Mouse (Mus musculus) left cerebral cortex, adult 9 months (tissue): Measurements from ENCODE around the gene Cass4.
A peak's percentile ranks its signal among the peaks of the same experiment; 100 is the strongest.

Experiments used
- DNase-seq, 2 experiments: peaks; one replicate each; pipeline ENCODE4 v3.0.0; 2022; ENCODE audit warnings: low spot score in 2 of 2

Gene Cass4

GRCm38 (mm10) chr2:172439843-172440639, 46.4 kb downstream of the Cass4 start, which contains the start of gene Rtf2:
Gene Rtf2, plus strand, starts transcription at chr2:172440556.
- DNase-seq = peak; percentile 96 to 100

DNA sequence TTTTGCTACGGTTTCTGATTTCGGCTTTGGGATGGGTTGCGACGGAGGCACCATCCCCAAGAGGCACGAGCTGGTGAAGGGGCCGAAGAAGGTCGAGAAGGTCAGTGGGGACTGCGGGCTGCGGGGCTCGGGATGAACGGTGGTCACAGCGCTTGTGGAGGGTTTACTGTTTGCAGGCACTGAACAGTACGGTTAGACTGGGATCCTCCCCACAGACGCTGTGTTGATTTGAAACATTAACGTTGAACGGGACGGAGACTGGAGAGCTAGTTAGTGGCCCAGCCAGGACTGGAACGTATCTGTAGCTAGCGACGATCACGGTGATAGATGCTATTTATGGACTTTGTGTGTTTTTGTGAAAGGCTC, 47.0 kb downstream of the Cass4 start:
- DNase-seq = no peak

DNA sequence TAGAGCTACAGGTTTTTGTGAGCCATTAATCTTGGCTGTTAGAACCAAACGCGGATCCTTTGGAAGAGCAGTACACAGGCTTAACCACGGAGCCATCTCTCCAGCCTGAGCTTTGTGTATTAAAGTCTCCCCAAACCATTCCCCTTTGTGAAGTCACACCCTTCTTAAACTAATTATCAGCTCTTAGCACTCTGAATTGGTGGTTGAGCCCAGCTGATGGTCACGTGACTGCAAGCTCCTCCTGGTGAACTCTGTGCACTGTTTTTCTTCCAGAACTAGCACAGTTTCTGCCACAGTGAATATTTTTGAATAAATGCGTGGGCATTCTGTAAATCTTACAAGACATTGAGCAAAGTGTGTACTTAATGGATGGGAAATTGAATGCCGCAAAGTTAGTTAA, 47.6 kb downstream of the Cass4 start:
- DNase-seq = no peak

DNA sequence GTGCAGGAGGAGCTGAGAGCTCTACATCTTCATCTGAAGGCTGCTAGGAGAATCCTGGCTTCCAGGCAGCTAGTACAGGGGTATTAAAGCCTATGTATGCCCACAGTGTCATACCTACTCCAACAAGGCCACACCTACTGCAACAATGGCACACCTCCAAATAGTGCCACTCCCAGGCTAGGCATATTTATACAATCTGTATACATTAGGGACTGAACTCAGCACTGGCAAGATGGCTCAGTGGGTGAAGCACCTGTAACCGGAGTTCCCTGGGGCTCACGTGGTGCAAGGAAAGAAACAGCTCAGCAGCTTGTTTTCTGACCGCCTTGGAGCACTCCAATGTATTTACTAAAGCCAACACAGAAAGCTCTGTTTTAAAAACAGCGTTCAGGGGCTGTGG, 52.0 kb downstream of the Cass4 start:
- DNase-seq = no peak

GRCm38 (mm10) chr2:172447317-172447716, 53.7 kb downstream of the Cass4 start:
- DNase-seq = no peak

- DNase-seq = no peak
Measured at GRCm38 (mm10) chr2:172448329-172448728, 54.7 kb downstream of the Cass4 start.

GRCm38 (mm10) chr2:172450640-172451039, 57.0 kb downstream of the Cass4 start:
- no peak for DNase-seq

DNA sequence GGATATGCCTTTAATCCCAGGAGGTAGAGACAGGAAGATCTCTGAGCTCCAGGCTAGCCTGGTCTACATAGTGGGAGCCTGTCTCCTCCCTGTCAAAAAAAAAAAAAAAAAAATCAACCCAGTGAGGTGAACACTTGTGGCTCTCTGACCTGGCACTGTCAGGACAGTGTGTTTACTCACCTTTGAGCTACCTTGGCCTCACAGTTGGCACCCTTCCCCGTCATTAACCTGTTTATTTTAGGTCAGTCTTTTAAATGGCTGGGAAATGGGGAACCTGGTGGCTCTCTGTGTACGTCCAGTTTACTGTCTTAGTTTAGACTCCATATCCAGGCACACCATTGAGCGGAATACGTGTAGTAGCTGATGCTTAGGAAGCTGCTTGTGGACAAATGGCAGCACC, 58.4 kb downstream of the Cass4 start:
- no peak for DNase-seq

- no peak for DNase-seq
Measured at GRCm38 (mm10) chr2:172452458-172452857, 58.9 kb downstream of the Cass4 start.

- no peak for DNase-seq
Measured at GRCm38 (mm10) chr2:172458496-172458895, 64.9 kb downstream of the Cass4 start, which contains the start of gene Gcnt7. Gene Gcnt7, minus strand, starts transcription at chr2:172458596.

DNA sequence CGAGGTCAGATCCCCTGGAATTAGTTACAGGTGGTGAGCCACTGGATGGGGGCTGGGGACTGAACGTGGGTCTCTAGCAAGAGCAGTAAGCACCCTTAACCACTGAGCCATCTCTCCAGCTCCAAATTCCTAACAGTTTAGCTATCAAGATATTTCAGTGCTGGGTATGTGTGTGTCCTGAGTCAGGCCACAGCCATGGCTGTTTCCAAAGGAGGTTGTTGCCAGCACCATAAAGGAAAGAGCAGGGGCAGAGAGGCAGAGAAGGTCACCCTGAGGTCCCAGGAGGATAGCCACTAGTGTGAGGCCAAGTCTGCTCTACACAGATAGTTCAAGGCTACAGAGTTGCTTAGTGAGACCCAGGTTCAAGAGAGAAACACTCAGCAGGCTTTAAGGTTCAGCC, 67.1 kb downstream of the Cass4 start:
- no peak for DNase-seq

DNA sequence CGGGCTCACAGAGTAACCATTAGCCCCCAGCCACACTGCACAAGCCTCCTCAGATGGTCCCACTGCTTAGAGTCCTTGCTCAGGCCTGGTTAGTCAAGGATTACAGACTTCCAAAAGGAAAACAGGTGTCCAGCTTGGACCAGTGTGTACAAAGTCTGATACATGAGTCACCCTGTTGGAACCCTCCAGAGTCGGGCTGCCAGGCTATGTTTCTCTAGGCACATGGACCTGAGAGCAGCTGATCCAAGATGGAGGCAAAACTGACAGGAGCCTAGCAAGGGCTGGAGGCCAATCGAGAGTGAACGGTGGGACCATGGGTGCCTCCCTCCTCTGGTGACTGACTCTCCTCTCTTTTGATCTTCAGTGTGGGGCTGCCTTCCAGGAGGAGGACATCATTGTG, 69.2 kb downstream of the Cass4 start:
- no peak for DNase-seq

- DNase-seq = no peak
Measured at GRCm38 (mm10) chr2:172466427-172467132, 73.0 kb downstream of the Cass4 start.

DNA sequence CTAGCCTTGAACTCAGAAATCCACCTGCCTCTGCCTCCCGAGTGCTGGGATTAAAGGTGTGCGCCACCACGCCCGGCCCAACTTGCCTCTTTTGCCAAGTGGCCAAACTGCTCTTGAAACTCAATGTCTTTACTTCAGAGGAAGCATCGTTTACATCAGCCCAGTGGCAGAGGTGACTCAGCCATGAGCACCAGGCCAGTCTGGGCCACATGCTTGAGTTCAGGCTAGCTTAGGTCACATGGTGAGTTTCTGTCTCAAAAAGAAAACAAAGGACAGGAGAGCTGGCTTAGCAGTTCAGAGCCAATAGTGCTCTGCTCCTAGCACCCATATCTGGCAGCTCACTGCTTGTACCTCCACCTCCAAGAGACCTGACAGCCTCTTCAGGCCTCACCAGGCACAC, 73.6 kb downstream of the Cass4 start:
- DNase-seq = no peak

DNA sequence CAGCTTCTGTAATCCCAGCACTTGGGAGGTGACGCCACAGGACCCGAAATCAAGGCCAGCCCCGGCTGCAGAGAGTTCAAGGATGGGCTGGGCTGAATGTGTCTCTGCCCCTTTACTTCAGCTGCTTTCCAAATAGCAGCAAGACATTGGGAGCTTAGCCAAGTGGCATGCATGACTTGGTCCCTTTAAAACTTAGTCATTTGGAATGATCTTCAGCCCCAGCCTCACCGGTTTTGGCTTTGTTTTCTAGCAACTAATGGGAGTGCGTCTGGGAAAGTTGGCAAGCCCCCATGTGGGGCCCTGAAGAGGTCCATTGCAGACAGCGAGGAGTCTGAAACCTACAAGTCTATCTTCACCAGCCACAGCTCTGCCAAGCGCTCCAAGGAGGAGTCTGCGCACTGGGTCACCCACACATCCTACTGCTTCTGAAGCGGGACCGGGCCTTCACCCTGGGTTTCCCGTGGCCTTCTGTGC, 74.8 kb downstream of the Cass4 start:
- no peak for DNase-seq

DNA sequence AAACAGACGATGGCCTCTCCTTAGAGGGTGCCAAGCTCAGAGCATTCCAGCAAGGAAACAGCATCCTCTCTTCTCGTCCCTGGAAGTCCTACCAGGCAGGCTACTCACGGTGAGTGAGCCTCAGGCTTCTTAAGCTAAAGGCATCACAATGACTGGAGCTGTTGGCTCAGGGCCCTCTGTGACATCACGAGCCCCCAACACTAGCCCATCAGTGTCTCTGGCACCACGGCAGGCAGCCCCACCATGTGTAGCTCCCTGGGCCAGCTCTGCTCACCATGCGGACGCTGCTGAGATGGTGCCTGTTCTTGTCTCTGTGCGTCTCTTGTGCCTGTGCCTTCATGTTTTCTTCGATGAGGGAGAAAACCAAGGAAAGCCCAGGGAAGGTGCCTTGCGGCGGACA, 78.7 kb downstream of the Cass4 start, which contains the start of gene Fam209:
Gene Fam209 (plus strand): TSS at position 203 of the 400 bp plus-strand sequence.
- no peak for DNase-seq

DNA sequence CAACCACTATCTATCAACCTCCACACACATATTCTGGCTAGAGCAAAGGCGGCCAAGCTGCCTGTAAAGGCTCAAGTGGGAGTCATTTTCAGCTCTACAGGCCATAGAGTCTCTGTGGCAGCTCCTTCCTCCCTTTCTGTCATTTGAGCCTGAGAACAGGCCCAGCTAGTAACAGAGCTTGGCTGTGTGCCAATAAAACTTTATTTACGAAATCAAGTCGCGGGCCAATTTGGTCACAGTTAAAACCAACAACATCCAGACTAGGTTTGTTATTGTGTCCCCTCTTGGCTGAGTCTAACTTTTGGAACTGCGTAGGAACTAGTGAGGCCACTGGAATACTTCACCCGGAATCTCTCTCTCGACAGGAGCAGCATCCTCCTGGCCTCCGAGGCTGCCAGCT, 80.0 kb downstream of the Cass4 start:
- no peak for DNase-seq

GRCm38 (mm10) chr2:172474970-172475369, 81.4 kb downstream of the Cass4 start:
- DNase-seq = no peak

DNA sequence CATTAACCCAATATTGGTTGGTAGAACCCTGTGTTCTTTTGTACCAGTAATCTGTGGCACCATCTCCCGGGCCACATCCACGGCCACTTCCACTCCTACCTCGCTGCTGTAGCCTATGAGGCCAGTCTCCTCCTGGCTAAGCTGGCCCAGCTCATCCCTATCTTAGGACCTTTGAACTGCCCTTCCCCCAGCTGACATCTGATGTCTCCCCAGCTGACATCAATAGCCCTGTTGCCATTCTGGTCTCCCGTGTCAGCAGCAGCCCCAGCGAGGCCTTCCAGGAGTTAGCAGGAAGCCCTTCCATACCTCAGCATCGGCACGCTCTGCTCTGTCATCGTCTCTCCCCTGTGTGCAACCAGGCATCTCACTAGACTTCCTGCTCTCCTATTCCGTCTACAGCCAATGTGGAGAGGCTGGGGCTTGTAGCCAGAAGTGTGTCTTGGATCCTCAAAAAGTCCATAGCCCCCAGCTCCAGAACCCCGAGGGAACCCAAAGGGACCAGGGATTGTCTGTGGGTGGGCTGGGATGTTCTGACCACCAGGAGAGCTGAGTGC, 83.2 kb downstream of the Cass4 start:
- DNase-seq = no peak

- DNase-seq = no peak
Measured at GRCm38 (mm10) chr2:172477350-172477749, 83.8 kb downstream of the Cass4 start.

GRCm38 (mm10) chr2:172477860-172478259, 84.3 kb downstream of the Cass4 start:
- peak in 1 of 2 experiments; percentile 57 for DNase-seq

DNA sequence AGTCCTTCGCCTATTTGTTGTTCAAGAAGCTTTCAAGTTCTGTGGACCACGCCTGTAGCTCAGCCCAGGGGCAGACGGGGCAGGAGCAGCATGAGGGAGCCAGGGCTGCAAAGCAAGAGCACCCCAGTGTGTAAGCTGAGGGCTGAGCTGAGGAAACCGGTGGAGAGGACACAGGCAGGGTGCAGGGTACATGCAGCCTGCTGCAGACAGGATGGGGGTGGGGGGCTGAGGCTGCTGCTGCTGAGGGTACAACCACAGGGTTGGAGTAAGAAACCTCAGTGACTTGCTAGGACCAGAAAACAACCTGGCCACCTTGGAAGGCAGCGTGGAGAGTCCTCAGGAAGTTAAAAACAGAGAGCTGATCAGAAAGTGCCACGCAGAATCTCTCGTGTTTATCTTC, 86.7 kb downstream of the Cass4 start:
- no peak for DNase-seq
